Mouse (Mus musculus): ENCODE data around the gene Nrg4. TPM values are rescaled to one million over a fixed set of nuclear protein-coding genes. Genes with fewer than 3 reads are reported as not detected.
"Not testable (repeated sequence)": the region's sequence is repeated elsewhere in the genome, so short reads cannot be mapped to it uniquely, and the experiment has no call there.

Gene Nrg4
- polyA plus RNA-seq, 2 experiments: 0.39 to 1.1 TPM

GRCm38 (mm10) chr9:55243280-55243679 is 83.4 kb downstream of the Nrg4 start:
- no peaks in the 10 kb centered on the region for H3K4me1 ChIP-seq (replicated peaks; ENCODE audit: control insufficient read depth in 2 of 2, insufficient read depth in 2 of 2, low read length in 1 of 2)
- no peaks in the 10 kb centered on the region for H3K36me3 ChIP-seq (replicated peaks; ENCODE audit: control insufficient read depth, insufficient read depth, low read depth)
- H3K4me2 ChIP-seq (ENCODE audit: low read depth): no peak overlapping the region
- no peak overlapping the region for H3K4me3 ChIP-seq (ENCODE audit: insufficient read depth in 1 of 2, low read depth in 2 of 2, low read length in 2 of 2)
- TF ChIP-seq EP300 (IDR thresholded peaks at IDR 0.05; ENCODE audit: low read depth) (no peak), CTCF (IDR thresholded peaks at IDR 0.05; ENCODE audit: low read depth) (no peak)
- DNase-seq (ENCODE audit: low read depth in 3 of 3, low spot score in 3 of 3): no peak
- WGBS (ENCODE audit: insufficient replicate concordance): 47% methylated on average over 3 of the region's 3 CpGs
- H3K27ac ChIP-seq: no peak overlapping the region
- no peaks in the 10 kb centered on the region for H3K9me3 ChIP-seq (ENCODE audit: control insufficient read depth, low read length)
- H3K27me3 ChIP-seq (ENCODE audit: control insufficient read depth, insufficient read depth, low read length): 0 out of 2 replicates have a peak, but pooled peaks cover 4% of the 10 kb centered on the region
- no peak overlapping the region for H3K9ac ChIP-seq (replicated peaks)
- no peak for ATAC-seq (ENCODE audit: insufficient read depth)

- H3K27me3 ChIP-seq (ENCODE audit: control insufficient read depth, insufficient read depth, low read length): 0 out of 2 replicates have a peak, but pooled peaks cover 4% of the 10 kb centered on the region
- WGBS (ENCODE audit: insufficient replicate concordance): 26% methylated on average over 24 of the region's 24 CpGs
- no peak for DNase-seq (ENCODE audit: low read depth in 3 of 3, low spot score in 3 of 3)
- no peaks in the 10 kb centered on the region for H3K36me3 ChIP-seq (replicated peaks; ENCODE audit: control insufficient read depth, insufficient read depth, low read depth)
- peak overlapping the region; percentile 36 for H3K4me2 ChIP-seq (ENCODE audit: low read depth)
- ATAC-seq (ENCODE audit: insufficient read depth): no peak
- H3K27ac ChIP-seq: no peak overlapping the region
- TF ChIP-seq CTCF (IDR thresholded peaks at IDR 0.05; ENCODE audit: low read depth): no peak
- no peak for TF ChIP-seq EP300 (IDR thresholded peaks at IDR 0.05; ENCODE audit: low read depth)
- no peaks in the 10 kb centered on the region for H3K4me1 ChIP-seq (replicated peaks; ENCODE audit: control insufficient read depth in 2 of 2, insufficient read depth in 2 of 2, low read length in 1 of 2)
- peak overlapping the region; percentile 1 to 31; a peak in 3 of 4 replicates for H3K4me3 ChIP-seq (ENCODE audit: insufficient read depth in 1 of 2, low read depth in 2 of 2, low read length in 2 of 2)
- H3K9ac ChIP-seq (replicated peaks): no peak overlapping the region
- H3K9me3 ChIP-seq (ENCODE audit: control insufficient read depth, low read length): no peaks in the 10 kb centered on the region
Measured at GRCm38 (mm10) chr9:55241863-55242685, 84.6 kb downstream of the Nrg4 start.

DNA sequence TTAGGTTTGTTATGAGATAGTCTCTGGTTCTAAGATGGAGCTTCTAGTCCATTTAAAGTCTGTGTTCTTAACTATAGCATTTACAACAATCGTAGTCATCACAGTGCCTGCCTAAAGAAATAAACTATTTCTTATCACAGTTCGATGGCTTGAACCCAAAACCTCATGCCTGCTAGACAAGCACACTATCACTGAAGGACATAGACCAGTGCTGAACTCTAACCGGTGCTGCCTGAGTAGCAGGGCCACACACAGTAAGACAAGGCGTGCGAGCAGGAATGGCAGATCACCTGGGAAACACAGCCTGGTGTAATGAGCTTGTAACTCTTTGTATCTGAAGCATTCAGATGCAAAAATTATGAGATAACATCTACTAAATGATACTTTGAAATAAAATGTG is 85.8 kb downstream of the Nrg4 start:
- DNase-seq (ENCODE audit: low read depth in 3 of 3, low spot score in 3 of 3): no peak
- H3K4me3 ChIP-seq (ENCODE audit: insufficient read depth in 1 of 2, low read depth in 2 of 2, low read length in 2 of 2): no peak overlapping the region
- 0 out of 2 replicates have a peak, but pooled peaks cover 4% of the 10 kb centered on the region for H3K27me3 ChIP-seq (ENCODE audit: control insufficient read depth, insufficient read depth, low read length)
- no peak overlapping the region for H3K9ac ChIP-seq (replicated peaks)
- TF ChIP-seq CTCF (IDR thresholded peaks at IDR 0.05; ENCODE audit: low read depth) (no peak), EP300 (IDR thresholded peaks at IDR 0.05; ENCODE audit: low read depth) (no peak)
- H3K4me2 ChIP-seq (ENCODE audit: low read depth): no peak overlapping the region
- no peak overlapping the region for H3K27ac ChIP-seq
- H3K36me3 ChIP-seq (replicated peaks; ENCODE audit: control insufficient read depth, insufficient read depth, low read depth): no peaks in the 10 kb centered on the region
- no peaks in the 10 kb centered on the region for H3K9me3 ChIP-seq (ENCODE audit: control insufficient read depth, low read length)
- no peaks in the 10 kb centered on the region for H3K4me1 ChIP-seq (replicated peaks; ENCODE audit: control insufficient read depth in 2 of 2, insufficient read depth in 2 of 2, low read length in 1 of 2)
- no peak for ATAC-seq (ENCODE audit: insufficient read depth)
- WGBS (ENCODE audit: insufficient replicate concordance): 49% methylated on average over 5 of the region's 5 CpGs

DNA sequence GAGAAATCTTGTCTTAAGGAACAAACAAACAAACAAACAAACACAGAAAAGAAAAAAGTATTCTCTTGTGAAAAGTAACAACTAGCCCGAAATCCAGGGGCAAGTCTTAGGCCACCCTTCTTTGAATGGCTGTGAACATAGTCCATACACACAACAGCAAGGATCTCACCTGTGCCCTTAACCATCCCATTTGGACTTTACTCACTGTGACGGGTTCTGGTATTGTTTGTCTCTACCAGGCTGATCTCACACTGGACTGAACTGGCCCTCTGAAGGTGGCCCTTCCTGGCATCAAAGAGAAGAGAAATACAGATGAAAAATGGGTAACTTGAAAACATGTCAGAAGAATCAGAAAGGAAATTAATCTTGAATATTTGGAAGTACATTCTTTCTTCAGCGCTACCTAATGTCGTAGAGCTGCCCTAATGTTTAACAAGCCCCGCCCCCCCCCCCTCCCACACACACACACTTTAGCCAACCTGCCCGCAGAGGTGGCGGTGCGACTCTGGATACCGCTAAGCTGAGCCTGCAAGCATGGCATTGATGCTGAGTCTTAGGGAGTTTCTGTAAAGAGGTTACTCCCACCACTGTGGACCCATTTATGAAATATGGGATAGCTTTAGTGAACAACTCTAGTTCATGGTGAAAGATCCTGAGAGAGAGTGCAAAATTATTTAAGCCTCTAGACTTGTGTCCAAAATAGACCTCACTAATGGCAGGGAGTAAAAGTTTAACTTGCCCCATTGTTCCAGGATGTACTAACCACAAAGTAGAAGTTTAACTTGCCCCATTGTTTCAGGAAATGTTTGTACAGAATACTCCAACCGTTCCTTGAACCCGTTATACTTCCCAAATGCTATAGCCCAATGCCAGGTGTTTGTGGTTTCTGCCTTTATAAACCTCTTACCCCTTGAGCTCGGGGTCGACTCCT is 90.1 kb downstream of the Nrg4 start:
- no peak for ATAC-seq (ENCODE audit: insufficient read depth)
- H3K4me2 ChIP-seq (ENCODE audit: low read depth): no peak overlapping the region
- peaks cover 0 to 2% of the 10 kb centered on the region in 2 experiments; a peak in 1 of 4 replicates for H3K4me1 ChIP-seq (replicated peaks; ENCODE audit: control insufficient read depth in 2 of 2, insufficient read depth in 2 of 2, low read length in 1 of 2)
- 0 out of 2 replicates have a peak, but pooled peaks cover under 1% of the 10 kb centered on the region for H3K27me3 ChIP-seq (ENCODE audit: control insufficient read depth, insufficient read depth, low read length)
- no peaks in the 10 kb centered on the region for H3K9me3 ChIP-seq (ENCODE audit: control insufficient read depth, low read length)
- TF ChIP-seq CTCF (IDR thresholded peaks at IDR 0.05; ENCODE audit: low read depth) (no peak), EP300 (IDR thresholded peaks at IDR 0.05; ENCODE audit: low read depth) (no peak)
- no peak overlapping the region for H3K27ac ChIP-seq
- H3K36me3 ChIP-seq (replicated peaks; ENCODE audit: control insufficient read depth, insufficient read depth, low read depth): no peaks in the 10 kb centered on the region
- no peak overlapping the region for H3K9ac ChIP-seq (replicated peaks)
- no peak for DNase-seq (ENCODE audit: low read depth in 3 of 3, low spot score in 3 of 3)
- no peak overlapping the region for H3K4me3 ChIP-seq (ENCODE audit: insufficient read depth in 1 of 2, low read depth in 2 of 2, low read length in 2 of 2)
- 57% methylated on average over 13 of the region's 13 CpGs for WGBS (ENCODE audit: insufficient replicate concordance)

DNA sequence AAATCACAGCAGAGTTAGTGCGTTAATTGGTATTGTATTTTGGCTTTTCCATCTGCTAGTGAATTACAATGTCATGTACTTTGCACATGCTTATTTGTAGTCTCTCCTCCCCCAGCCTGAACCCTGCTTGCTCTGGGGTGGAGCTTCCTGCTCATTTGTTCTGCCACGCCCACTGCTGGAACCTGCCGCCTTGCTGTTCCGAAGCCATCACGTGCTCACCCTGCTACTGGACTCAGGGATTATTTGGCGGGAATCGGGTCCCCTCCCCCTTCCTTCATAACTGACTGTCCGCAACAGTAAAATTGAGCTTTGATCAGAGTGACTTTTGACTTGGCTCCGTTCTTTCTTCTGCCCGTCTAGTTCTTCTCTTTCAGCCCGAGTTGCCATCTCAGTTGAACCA is 93.6 kb downstream of the Nrg4 start:
- not testable (repeated sequence) for H3K9ac ChIP-seq (replicated peaks); H3K27me3 ChIP-seq (ENCODE audit: control insufficient read depth, insufficient read depth, low read length); DNase-seq (ENCODE audit: low read depth in 3 of 3, low spot score in 3 of 3); H3K4me1 ChIP-seq (replicated peaks; ENCODE audit: control insufficient read depth in 2 of 2, insufficient read depth in 2 of 2, low read length in 1 of 2); H3K9me3 ChIP-seq (ENCODE audit: control insufficient read depth, low read length); H3K27ac ChIP-seq; ATAC-seq (ENCODE audit: insufficient read depth); H3K4me2 ChIP-seq (ENCODE audit: low read depth); H3K36me3 ChIP-seq (replicated peaks; ENCODE audit: control insufficient read depth, insufficient read depth, low read depth); H3K4me3 ChIP-seq (ENCODE audit: insufficient read depth in 1 of 2, low read depth in 2 of 2, low read length in 2 of 2)
- 57% methylated on average over 11 of the region's 11 CpGs for WGBS (ENCODE audit: insufficient replicate concordance)

All from liver, embryonic 14.5 days (tissue).